Mouse (Mus musculus): ENCODE results near the gene Fmod.

Gene Fmod

DNA sequence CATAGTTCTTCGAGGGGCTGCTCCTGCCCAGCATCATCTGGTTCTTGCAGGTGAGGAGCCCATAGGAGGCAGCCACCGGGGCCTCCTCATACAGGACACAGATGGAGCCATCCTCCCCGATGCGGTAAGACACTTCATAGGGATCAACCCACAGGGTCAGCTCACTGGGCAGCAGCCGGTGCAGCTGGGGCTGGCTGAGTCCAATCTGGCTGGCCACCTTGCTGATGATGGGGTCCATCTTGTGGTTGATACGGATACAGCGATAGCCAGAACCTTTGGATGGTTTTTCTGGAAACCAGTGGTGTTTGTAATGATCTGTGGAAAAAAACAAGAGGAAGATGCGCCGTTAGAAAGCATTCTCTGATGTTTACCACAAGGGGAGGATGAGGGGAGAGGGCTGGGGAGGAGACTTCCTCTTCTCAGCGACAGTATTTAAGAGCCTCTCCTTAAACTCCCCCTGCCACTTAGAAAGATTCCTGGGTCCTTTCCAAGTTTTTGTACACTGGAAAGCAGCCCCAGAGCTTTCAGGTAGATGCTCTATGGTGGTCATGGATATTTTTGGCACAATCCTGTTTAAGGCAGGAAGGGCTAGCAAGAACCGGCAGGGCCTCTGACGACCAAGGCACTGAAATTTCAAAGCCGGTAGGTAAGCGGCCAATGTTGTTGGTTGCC is 40.5 kb downstream of the Fmod start:
- peak; percentile 64 to 73 for DNase-seq

GRCm38 (mm10) chr1:134078061-134078795 is 41.2 kb downstream of the Fmod start:
- DNase-seq: peak; percentile 66 to 76

DNA sequence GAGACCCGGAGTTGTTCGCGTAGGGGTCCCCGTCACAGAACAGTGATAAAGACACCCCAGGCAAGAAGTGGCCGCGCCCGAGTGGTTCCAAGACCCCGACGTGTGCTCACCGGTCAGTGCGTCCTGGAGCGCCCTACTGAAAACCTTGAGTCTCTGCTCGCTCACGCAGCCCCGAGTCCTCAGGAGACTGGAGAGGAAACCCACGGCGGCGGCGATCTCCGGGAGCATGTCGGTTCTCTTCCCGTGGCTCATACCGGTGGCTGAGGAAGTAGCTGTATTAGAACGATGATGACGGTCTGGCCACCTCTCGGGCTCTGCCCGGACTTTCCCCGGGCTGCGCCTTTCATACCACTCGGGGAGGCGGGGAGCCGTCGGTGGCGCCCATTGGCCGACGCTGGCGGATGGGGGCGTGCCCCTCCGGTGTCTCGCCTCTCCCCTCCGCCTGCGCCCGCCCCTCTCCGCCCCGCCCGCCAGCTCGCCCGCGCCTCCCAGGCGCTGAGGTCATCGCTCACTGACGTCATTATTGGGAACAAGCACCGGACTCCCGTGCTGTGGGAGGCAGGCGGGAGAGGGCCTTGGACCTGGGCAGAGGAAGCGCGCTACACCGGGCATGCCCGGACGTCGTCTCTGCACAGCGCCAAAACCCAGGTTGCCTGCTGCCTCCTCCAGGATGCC is 41.9 kb downstream of the Fmod start, which contains the start of gene Btg2:
TSS of gene Btg2 (minus strand) at position 319 of the 675 bp plus-strand sequence.
- peak; percentile 98 to 99 for DNase-seq

DNA sequence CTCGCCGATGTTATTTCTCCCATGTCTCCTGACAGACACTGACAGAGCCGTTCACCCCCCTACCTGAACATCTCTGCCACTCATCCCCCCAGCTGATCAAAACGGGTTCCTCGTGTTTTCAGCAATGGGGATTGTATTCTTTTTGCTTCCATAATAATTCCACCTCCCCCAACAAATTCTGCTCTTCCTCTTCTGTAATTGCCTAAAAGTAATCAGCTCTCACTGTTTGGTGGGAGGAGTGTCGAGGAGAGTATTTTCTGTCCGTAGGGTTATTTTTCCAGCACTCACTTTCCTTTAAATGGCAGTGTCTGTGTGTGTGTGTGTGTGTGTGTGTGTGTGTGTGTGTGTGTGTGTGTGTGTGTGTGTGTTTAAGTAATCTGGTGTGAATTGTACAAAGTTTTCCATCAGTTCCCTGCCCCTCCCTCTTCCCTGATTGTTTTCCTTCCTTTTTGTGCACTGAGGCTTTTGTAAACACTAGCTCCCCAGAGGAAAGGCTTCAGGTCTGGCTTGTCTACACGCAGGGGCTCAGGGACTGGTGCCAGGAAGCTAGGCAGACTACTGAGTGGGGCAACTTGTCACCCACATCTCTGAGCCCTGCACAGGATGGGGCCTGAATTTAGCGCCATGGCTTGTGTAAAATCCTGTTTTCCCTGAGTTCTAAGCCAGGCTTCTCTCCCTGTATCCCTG is 42.6 kb downstream of the Fmod start:
- peak; percentile 47 to 66 for DNase-seq

DNA sequence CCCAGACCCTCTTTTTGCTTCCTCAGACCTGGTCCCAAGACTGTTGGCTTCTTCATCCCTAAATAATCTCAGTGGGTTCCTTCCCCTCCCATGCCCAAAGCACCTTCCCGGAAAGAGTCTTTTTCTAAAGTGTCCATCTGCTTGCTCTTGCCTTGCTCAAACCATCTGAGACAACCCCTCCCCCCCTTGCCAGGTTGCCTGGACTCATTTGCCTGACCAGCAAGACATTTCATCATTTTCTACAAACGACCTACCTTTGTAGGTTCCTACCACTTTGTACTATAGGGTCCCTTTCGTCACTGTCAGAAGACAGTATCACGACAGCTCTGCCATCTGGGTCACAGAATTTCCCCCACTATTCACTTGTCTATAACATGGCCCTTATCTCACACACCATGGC is 43.4 kb downstream of the Fmod start:
- peak in 1 of 2 experiments; percentile 53 for DNase-seq

DNA sequence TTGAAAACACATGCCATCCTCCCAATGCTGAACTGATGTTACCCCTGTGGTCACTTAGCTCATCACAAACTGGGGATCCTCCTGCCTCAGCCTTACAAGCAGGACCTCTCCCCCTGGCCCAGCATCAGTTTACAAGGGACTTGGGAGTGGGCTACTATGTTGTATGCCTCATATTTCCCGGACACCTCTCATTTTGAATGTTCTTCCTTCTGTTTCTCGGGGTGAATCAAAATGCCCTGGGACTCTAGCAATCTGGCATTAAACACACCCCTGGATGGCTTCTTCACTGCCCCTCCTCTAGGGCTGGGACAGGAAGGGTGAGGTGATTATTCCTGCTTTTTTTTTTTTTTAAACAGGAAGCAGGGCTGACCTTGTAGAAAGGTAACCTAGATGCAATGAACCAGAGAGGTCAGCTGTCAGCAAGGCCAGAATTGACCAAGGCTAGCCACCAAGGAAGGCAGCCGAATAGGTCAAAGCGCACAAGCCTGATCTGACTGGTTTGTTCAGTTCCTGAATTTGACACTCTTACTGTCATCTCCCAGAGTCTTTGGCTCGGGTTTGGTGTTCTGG is 43.9 kb downstream of the Fmod start:
- DNase-seq: no peak

GRCm38 (mm10) chr1:134082987-134083516 is 46.0 kb downstream of the Fmod start:
- peak; percentile 65 to 66 for DNase-seq

GRCm38 (mm10) chr1:134083676-134084075 is 46.6 kb downstream of the Fmod start:
- DNase-seq: no peak

DNA sequence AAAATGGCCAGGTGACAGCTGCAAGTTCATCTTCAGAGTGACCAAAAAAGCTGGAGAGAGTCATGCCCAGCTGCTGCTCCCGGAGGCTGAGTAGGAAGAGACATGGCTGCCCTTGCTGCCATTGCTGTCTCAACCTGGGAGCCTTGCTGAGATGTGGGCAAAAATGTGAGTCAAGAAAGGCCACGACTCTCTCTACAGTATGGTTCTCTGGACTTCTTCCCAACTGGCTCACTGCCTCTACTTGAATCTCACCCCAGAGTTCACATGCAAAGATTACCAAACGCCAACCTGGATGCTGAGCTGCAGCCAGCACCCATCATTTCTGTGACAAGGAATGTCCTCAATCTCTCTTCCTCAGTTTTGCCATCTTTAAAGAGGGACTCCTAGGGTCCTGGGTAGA is 47.1 kb downstream of the Fmod start:
- peak; percentile 59 to 72 for DNase-seq

DNA sequence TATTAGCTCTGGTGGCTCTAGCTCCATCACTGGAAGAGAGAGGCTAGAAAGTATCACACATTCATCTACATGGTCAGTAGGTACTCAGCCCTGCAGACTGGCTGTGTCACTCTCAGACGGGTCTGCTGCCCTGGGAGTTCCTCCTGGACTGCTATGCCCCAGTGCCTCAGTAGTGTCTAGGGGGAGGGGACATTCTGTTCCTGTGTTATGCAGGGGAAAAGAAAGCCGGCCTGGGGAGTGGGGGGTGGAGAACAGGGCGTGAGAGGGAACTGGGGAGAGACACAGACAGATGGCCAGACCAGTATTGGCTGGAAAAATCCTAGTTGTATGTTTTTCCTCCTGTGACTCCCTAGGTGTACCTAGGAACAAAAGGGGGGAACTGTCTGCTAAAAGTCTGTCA is 49.0 kb downstream of the Fmod start:
- DNase-seq: no peak

- peak; percentile 70 to 77 for DNase-seq
Measured at GRCm38 (mm10) chr1:134086811-134087398, 49.9 kb downstream of the Fmod start.

DNA sequence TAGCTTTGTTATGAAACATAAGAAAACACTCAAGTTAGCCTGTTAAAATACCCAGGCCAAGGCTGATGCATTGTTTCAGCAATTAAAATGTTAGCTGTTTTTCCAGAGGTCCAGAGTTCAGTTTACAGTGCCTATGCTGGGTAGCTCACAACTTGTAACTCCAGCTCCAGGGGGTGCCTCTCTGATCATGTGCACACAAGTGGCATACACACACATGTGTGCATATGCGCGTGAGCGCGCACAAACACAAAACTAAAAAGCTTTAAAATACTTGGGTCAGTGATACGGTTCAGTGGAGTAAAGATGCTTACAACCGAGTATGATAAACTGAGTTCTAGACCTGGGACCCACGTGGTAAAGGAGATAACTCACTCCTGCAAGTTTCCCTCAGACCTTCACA is 52.0 kb downstream of the Fmod start:
- DNase-seq: no peak

GRCm38 (mm10) chr1:134091851-134092250 is 54.8 kb downstream of the Fmod start:
- DNase-seq: no peak

DNA sequence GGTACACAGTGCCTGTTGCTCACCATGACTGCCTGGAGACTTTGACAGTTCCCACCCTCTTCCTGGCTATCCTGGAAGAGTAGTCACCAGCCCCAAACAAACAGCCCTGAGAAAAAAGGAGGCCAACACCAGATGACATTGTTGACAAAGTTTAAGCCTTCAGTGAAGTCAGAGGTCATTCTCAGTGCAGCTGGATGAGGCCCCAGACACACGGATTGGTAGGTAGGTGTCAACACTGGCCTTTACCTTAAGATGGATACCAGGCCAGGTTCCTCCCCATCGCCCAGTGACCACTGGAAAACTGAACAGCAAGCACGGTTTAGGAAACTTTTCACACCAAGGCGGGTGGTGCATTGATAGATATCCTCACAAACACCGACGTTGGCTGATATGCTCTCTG is 55.3 kb downstream of the Fmod start:
- no peak for DNase-seq

- DNase-seq: peak; percentile 92 to 96
Measured at GRCm38 (mm10) chr1:134092852-134093770, 56.1 kb downstream of the Fmod start.

DNA sequence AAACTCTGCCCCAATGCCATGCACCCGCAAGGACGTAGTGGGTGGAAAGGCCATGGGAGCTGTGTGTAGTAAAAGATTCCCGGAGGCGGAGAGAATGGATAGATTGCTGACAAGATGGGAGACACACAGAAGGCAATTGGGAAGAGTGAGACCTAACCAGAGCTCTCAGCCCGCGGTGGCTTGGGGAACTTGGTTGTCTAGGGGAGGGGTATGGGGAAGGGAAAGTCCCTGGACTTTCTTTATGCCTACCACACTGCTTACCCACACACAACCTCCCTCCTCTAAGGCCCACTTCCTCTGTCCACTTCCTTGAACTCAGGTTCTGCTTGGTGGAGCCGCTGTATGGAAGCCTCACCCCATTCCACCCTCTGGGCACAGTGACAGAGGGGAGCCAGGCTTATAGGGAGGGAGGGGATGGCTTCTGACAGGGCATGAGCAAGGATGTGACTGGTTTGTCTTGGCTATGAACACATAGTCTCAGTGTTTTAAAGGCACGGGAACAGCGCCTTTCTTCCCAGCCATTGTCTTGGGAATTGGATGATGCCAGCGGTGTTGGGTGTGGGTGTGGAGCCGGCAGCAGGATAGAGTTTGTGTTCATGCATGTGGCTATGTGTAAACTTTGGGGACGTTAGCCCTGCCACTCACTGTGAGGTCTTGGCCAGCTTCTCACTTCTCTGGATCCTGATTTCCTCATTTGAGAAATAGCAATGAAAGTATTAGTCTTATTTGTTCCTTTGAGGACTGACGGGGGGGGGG is 56.9 kb downstream of the Fmod start:
- no peak for DNase-seq

GRCm38 (mm10) chr1:134095033-134095612 is 58.1 kb downstream of the Fmod start:
- DNase-seq: no peak

GRCm38 (mm10) chr1:134095721-134096120 is 58.7 kb downstream of the Fmod start:
- no peak for DNase-seq

DNA sequence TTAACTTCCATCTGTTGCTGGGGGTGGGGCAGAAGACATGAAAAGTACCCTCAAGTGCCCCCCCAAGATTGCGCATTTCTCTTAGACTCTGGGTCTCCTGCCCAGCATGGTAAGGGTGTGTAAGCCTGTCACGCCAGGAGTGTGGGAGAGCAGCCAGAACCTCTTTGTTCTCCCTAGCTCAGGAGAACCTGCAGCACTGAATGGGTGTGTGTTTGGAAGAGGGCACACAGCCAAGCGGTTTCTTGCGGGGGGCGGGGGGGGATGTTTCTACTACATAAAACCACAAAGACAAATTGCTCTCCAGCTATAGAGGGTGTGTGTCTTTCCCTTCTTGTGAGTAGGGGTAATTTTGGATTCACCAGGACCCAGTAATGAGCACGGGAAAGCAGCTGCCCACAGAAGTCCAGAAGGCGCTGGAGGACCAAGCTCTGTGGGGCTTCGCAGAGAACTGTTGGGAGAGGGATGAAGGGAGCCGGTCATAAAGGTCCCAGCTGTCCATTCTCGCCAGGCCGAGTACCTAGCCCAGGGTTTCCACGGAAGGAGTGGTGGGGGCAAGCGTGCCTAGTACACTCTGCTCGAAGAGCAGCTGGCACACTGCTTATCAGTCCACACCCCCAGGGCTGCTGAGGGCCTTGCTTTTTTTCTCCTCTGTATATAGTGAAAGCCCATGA is 59.3 kb downstream of the Fmod start:
- DNase-seq: peak in 1 of 2 experiments; percentile 34

Data from cerebellum, postnatal 25 days (tissue).